In genomic region chr12:100456257-100456975, GRCm38 (mm10) we compare ENCODE assay signal across 22 mouse cellular contexts.
A peak's percentile ranks its signal among the peaks of the same experiment; 100 is the strongest.
DNase-seq lines count a peak whose midpoint lies in the region; ATAC-seq and TF ChIP-seq lines count a peak whose summit lies in the region.
"Had no signal": no experiment of that assay in that cellular context is flagged by ENCODE, and none has a peak within 500 bp of the region (broad histone marks: within the 10 kb centered on the region; RNA-seq: fewer than 3 reads in every experiment).

No protein-coding gene starts in this region.

- H3K27me3 ChIP-seq in heart, embryonic 15.5 days: no peaks in the 10 kb centered on the region
- H3K27me3 ChIP-seq: embryonic facial prominence, embryonic 15.5 days; liver, embryonic 15.5 days; megakaryocyte, embryonic 14.5 days; midbrain, embryonic 15.5 days had no signal

- DNase-seq in gastrocnemius, adult 2 months: peak; percentile 51
- DNase-seq in gastrocnemius, postnatal 10 days: no peak
- DNase-seq in left cerebral cortex, adult 2 months (ENCODE audit: extremely low spot score in 1 of 2, low spot score in 2 of 2): no peak
- no peak for DNase-seq in left cerebral cortex, adult 8-10 months (ENCODE audit: low spot score in 2 of 2)
- peak; percentile 26 for DNase-seq in testis, postnatal 14 days (ENCODE audit: low spot score)
- no peak for DNase-seq in kidney, adult 8-10 months
- DNase-seq: B cell, adult 2 months; cerebellum, postnatal 10 days; kidney, postnatal 14 days; layer of hippocampus, adult 9-11 months; lung, postnatal 10 days; right cerebral cortex, postnatal 25 days; thymus, postnatal 4 days had no signal

- H3K9me3 ChIP-seq in heart, embryonic 15.5 days (replicated peaks): no peaks in the 10 kb centered on the region
- H3K9me3 ChIP-seq: embryonic facial prominence, embryonic 15.5 days; liver, embryonic 15.5 days; megakaryocyte, embryonic 14.5 days; midbrain, embryonic 15.5 days had no signal

- no peaks in the 10 kb centered on the region for H3K36me3 ChIP-seq in heart, embryonic 15.5 days
- H3K36me3 ChIP-seq: liver, embryonic 15.5 days; midbrain, embryonic 15.5 days had no signal

- ATAC-seq in heart, embryonic 15.5 days (replicated peaks; ENCODE audit: insufficient number of reproducible peaks, insufficient read depth, low FRiP score, low read depth): peak; percentile 77
- ATAC-seq: activated CD4-positive, CD25-positive, alpha-beta regulatory T cell, adult 4 months; hindbrain, embryonic 16.5 days; intestine, postnatal 0 days; midbrain, embryonic 15.5 days had no signal

- peaks cover 12% of the 10 kb centered on the region for H3K4me1 ChIP-seq in heart, embryonic 15.5 days (replicated peaks)
- H3K4me1 ChIP-seq: embryonic facial prominence, embryonic 15.5 days; liver, embryonic 15.5 days; midbrain, embryonic 15.5 days had no signal

- 46% methylated on average over 10 of the region's 10 CpGs for WGBS in heart, embryonic 15.5 days

- peak overlapping the region; percentile 95 for H3K27ac ChIP-seq in gastrocnemius, adult 2 months
- 0 out of 2 replicates have a peak overlapping the region, but pooled peaks have one; percentile 28 for H3K27ac ChIP-seq in left cerebral cortex, adult 2 months
- H3K27ac ChIP-seq in heart, embryonic 15.5 days: peak overlapping the region; percentile 84
- H3K27ac ChIP-seq: embryonic facial prominence, embryonic 15.5 days; liver, embryonic 15.5 days; midbrain, embryonic 15.5 days; stomach, postnatal 0 days had no signal

- intact Hi-C loops in gastrocnemius, adult 2 months (cut with DNase I): loop anchor here (10.0 kb wide), 1 partner anchor 58 kb away; no protein-coding TSS in a partner anchor
- intact Hi-C loops in left cerebral cortex, adult 2 months (cut with DNase I): no loop called here

- TF ChIP-seq CTCF in gastrocnemius, adult 2 months (IDR thresholded peaks at IDR 0.05): no peak
- TF ChIP-seq CTCF in left cerebral cortex, adult 2 months (IDR thresholded peaks at IDR 0.05): no peak

- H3K9ac ChIP-seq in heart, embryonic 15.5 days: no peak overlapping the region
- H3K9ac ChIP-seq: embryonic facial prominence, embryonic 15.5 days; liver, embryonic 15.5 days; midbrain, embryonic 15.5 days had no signal

- peak overlapping the region; percentile 27 for H3K4me3 ChIP-seq in gastrocnemius, adult 2 months
- H3K4me3 ChIP-seq in left cerebral cortex, adult 2 months: no peak overlapping the region
- no peak overlapping the region for H3K4me3 ChIP-seq in heart, embryonic 15.5 days
- H3K4me3 ChIP-seq: embryonic facial prominence, embryonic 15.5 days; liver, embryonic 15.5 days; megakaryocyte, embryonic 14.5 days; midbrain, embryonic 15.5 days had no signal

- peak overlapping the region; percentile 24 for H3K4me2 ChIP-seq in heart, embryonic 15.5 days
- H3K4me2 ChIP-seq: embryonic facial prominence, embryonic 15.5 days; liver, embryonic 15.5 days; midbrain, embryonic 15.5 days had no signal

Comparison
In these comparisons a context has a peak if more than half of its experiments do, and no peak if none do; other contexts are left out.
1. DNase-seq: peak in gastrocnemius, adult 2 months (single experiment) and testis, postnatal 14 days (single experiment); none in gastrocnemius, postnatal 10 days (single experiment), left cerebral cortex, adult 2 months (0 of 2), left cerebral cortex, adult 8-10 months (0 of 2) and kidney, adult 8-10 months (0 of 2).
2. H3K27ac ChIP-seq: peak in every context shown above with its lines; median percentile 95 in gastrocnemius, adult 2 months; 84 in heart, embryonic 15.5 days; 28 in left cerebral cortex, adult 2 months.